In genomic region chr6:113487125-113487576, GRCm38 (mm10) we compare ENCODE assay signal across 9 mouse cellular contexts. TPM values are rescaled to one million over a fixed set of nuclear protein-coding genes. Genes with fewer than 3 reads are reported as not detected.
DNase-seq lines count a peak whose midpoint lies in the region; ATAC-seq and TF ChIP-seq lines count a peak whose summit lies in the region.
"Had no signal": no experiment of that assay in that cellular context is flagged by ENCODE, and none has a peak within 500 bp of the region (broad histone marks: within the 10 kb centered on the region; RNA-seq: fewer than 3 reads in every experiment).

No protein-coding gene starts in this region.

- H3K4me1 ChIP-seq in embryonic facial prominence, embryonic 10.5 days, result peaks cover 40% of the 10 kb centered on the region

- no peak for TF ChIP-seq CTCF in gastrocnemius, adult 2 months (IDR thresholded peaks at IDR 0.05)

- 48% methylated on average over 7 of the region's 7 CpGs for WGBS in embryonic facial prominence, embryonic 10.5 days

- H3K27me3 ChIP-seq in embryonic facial prominence, embryonic 10.5 days (replicated peaks; ENCODE audit: low read depth, poor library complexity, severe bottlenecking), result peaks cover 9% of the 10 kb centered on the region

- intact Hi-C loops in gastrocnemius, adult 2 months (cut with DNase I), result loop anchor here (5.0 kb wide), 1 partner anchor 115 kb away; the partner anchor contains the start of genes Brk1 and Fancd2os

- H3K27ac ChIP-seq in gastrocnemius, adult 2 months, result peak overlapping the region; percentile 82
- no peak overlapping the region for H3K27ac ChIP-seq in embryonic facial prominence, embryonic 10.5 days (replicated peaks)

- peak; percentile 52 for DNase-seq in gastrocnemius, adult 2 months
- no peak for DNase-seq in gastrocnemius, postnatal 4 days (ENCODE audit: low spot score in 2 of 2)
- peak; percentile 35 for DNase-seq in A20 (ENCODE audit: low read depth, low spot score)
- DNase-seq in embryonic facial prominence, embryonic 10.5 days (ENCODE audit: low spot score), result peak; percentile 66
- DNase-seq in lung, adult 18-20 months, result peak; percentile 71 to 81
- DNase-seq in right cerebral cortex, postnatal 36 days (ENCODE audit: low spot score in 2 of 2), result no peak
- no peak for DNase-seq in cerebellum, adult 11-12 months
- DNase-seq: midbrain, embryonic 14.5 days had no signal

- peak overlapping the region; percentile 42 for H3K4me3 ChIP-seq in gastrocnemius, adult 2 months
- H3K4me3 ChIP-seq in embryonic facial prominence, embryonic 10.5 days, result peak overlapping the region; percentile 5; the same call in 1 of the 2 replicates

- ATAC-seq in activated CD4-positive, CD25-positive, alpha-beta regulatory T cell, adult 4 months, result no peak

- peaks cover 37% of the 10 kb centered on the region for H3K36me3 ChIP-seq in embryonic facial prominence, embryonic 10.5 days (replicated peaks)

- H3K9me3 ChIP-seq in embryonic facial prominence, embryonic 10.5 days, result no peaks in the 10 kb centered on the region

RNA-seq across cellular contexts. Expression of gene Creld1, which starts 4.1 kb away (rescaled TPM):
- total RNA-seq in gastrocnemius, adult 2 months (2021), result 10 to 100 TPM; 47.5 to 54.4 TPM
- 10 to 100 TPM; 38.7 to 45.2 TPM for total RNA-seq in gastrocnemius, postnatal 4 days (2021)
- 23.5 and 27.2 TPM in 2 replicates for polyA plus RNA-seq in embryonic facial prominence, embryonic 10.5 days (2016; fragmentation: Nextera tagmentation; extraction: Ambion mirVana)
- polyA plus RNA-seq in activated CD4-positive, CD25-positive, alpha-beta regulatory T cell, adult 4 months (2017; shearing (Covaris generic)), result 1 to 10 TPM; 2.7 to 8.0 TPM

RNA-seq across cellular contexts. Expression of gene Prrt3, which starts 14.6 kb away (rescaled TPM):
- total RNA-seq in gastrocnemius, adult 2 months (2021), result under 1 TPM; 0.08 to 0.11 TPM
- under 1 TPM; 0.13 to 0.15 TPM for total RNA-seq in gastrocnemius, postnatal 4 days (2021)
- polyA plus RNA-seq in embryonic facial prominence, embryonic 10.5 days (2016; fragmentation: Nextera tagmentation; extraction: Ambion mirVana), result 2.1 and 2.2 TPM in 2 replicates
- polyA plus RNA-seq in activated CD4-positive, CD25-positive, alpha-beta regulatory T cell, adult 4 months (2017; shearing (Covaris generic)), result under 1 TPM in 1 of 2 experiments, not detected in 1; 0.20 TPM

RNA-seq across cellular contexts. Expression of gene Il17rc, which starts 15.9 kb away (rescaled TPM):
- total RNA-seq in gastrocnemius, adult 2 months (2021), result 1 to 10 TPM; 4.2 to 4.7 TPM
- 10 to 100 TPM in 1 of 2 experiments, 1 to 10 TPM in 1; 9.5 to 11.0 TPM for total RNA-seq in gastrocnemius, postnatal 4 days (2021)
- 2.4 and 2.5 TPM in 2 replicates for polyA plus RNA-seq in embryonic facial prominence, embryonic 10.5 days (2016; fragmentation: Nextera tagmentation; extraction: Ambion mirVana)
- polyA plus RNA-seq in activated CD4-positive, CD25-positive, alpha-beta regulatory T cell, adult 4 months (2017; shearing (Covaris generic)), result not detected

RNA-seq across cellular contexts. Expression of gene Il17re, which starts 28.9 kb away (rescaled TPM):
- under 1 TPM; 0.25 to 0.26 TPM for total RNA-seq in gastrocnemius, adult 2 months (2021)
- under 1 TPM; 0.52 to 0.88 TPM for total RNA-seq in gastrocnemius, postnatal 4 days (2021)
- polyA plus RNA-seq in embryonic facial prominence, embryonic 10.5 days (2016; fragmentation: Nextera tagmentation; extraction: Ambion mirVana), result 3.7 and 4.0 TPM in 2 replicates
- under 1 TPM; 0.97 TPM for polyA plus RNA-seq in activated CD4-positive, CD25-positive, alpha-beta regulatory T cell, adult 4 months (2017; shearing (Covaris generic))
- polyA plus RNA-seq: midbrain, embryonic 14.5 days had no signal

RNA-seq across cellular contexts. Expression of gene Emc3, which starts 44.3 kb away (rescaled TPM):
- 10 to 100 TPM; 54.9 to 63.2 TPM for total RNA-seq in gastrocnemius, adult 2 months (2021)
- total RNA-seq in gastrocnemius, postnatal 4 days (2021), result 10 to 100 TPM; 50.9 to 54.5 TPM
- polyA plus RNA-seq in embryonic facial prominence, embryonic 10.5 days (2016; fragmentation: Nextera tagmentation; extraction: Ambion mirVana), result 67.0 and 74.3 TPM in 2 replicates
- 10 to 100 TPM; 57.7 to 61.8 TPM for polyA plus RNA-seq in activated CD4-positive, CD25-positive, alpha-beta regulatory T cell, adult 4 months (2017; shearing (Covaris generic))

Comparison
In these comparisons a context has a peak if more than half of its experiments do, and no peak if none do; other contexts are left out.
1. DNase-seq: peak in gastrocnemius, adult 2 months (single experiment), A20 (single experiment), embryonic facial prominence, embryonic 10.5 days (single experiment) and lung, adult 18-20 months (2 of 2); none in gastrocnemius, postnatal 4 days (0 of 2), right cerebral cortex, postnatal 36 days (0 of 2) and cerebellum, adult 11-12 months (single experiment).